Mouse (Mus musculus) regulatory T cell (primary cell): Measurements from ENCODE around the gene Olfr905.

Experiments
- in situ Hi-C: fragments of 300-600 bp; cut with MboI, MseI; formaldehyde crosslinking; loops from one replicate; pipeline ENCODE4 v1.15.1; 2025; ENCODE audit warnings: high pct_unique_total_duplicates

The Olfr905 gene

DNA sequence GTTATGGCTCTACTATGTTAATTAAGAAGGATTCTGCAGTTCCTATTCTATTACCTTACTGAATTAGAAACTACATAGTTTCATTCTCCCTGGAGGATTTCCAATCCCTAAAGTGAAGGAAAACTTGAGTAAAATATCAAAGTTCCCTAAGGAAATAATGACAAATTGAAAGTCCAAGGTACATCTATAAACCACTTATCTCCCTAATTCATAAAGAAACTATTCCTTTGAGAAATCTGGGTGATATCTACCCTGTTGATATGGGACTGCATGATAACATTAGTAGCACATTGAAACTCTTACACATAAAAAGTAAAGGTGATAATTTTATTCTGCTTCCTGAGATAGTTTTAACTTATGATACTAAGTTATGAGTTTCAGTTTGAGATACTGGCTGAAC lies at the start of gene Olfr905:
TSS of gene Olfr905 (plus strand) at position 301 of the 400 bp plus-strand sequence.
- in situ Hi-C loops, result loop anchor here (25.0 kb wide), 1 partner anchor 541 kb away; the partner anchor contains the start of gene Olfr146

DNA sequence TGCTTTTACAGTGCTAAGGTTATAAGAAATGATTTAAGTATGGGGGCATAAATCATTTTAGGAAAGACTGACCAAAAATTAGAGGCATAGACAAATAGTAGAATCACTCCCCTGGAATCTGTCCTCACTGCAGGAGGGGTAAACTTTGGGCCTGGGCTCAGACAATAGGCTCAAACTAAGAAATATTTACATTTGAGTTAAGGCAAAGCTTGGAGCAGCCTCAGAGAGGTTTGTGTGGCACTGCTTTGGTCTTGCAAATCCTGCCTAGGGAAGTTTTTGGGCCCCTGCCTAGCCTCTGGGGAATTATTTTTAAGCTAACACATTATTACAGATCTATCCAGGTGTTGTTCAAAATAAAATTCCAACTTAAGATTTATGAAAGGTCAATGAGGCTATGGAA lies 47.1 kb upstream of the Olfr905 start:
- in situ Hi-C loops, result no loop called here

- in situ Hi-C loops, result no loop called here
Measured at GRCm38 (mm10) chr9:38427026-38427425, 43.9 kb upstream of the Olfr905 start.

- in situ Hi-C loops, result no loop called here
Measured at GRCm38 (mm10) chr9:38429155-38429554, 41.8 kb upstream of the Olfr905 start, which contains the start of gene Olfr901. Olfr901 (plus strand) TSS chr9:38429455.

GRCm38 (mm10) chr9:38447352-38447751 lies 23.6 kb upstream of the Olfr905 start, which contains the start of gene Olfr902:
Olfr902 (plus strand) TSS chr9:38447652.
- in situ Hi-C loops, result no loop called here

GRCm38 (mm10) chr9:38462844-38463243 lies 8.1 kb upstream of the Olfr905 start, which contains the start of gene Olfr904:
Olfr904 (plus strand) TSS chr9:38463144.
- in situ Hi-C loops, result loop anchor here (25.0 kb wide), 1 partner anchor 549 kb away; the partner anchor contains the start of gene Olfr146

DNA sequence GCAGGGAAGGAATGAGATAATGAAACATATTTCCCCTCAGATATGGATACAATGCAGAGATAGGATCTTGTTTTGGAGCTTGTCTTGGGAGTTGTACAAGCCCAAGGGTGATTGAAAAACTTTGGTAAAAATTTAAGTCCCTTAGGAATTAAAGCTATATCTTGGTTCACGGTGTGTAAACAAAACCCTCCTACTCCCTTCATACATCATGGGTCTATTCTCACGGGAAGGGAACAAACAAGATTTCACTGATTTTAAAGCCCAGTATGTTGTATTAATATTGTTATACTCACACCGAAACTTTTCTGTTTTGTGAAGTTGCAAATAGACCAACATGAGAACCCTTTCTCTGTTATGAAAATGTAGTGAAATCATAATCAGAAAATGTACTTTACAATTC lies 15.9 kb downstream of the Olfr905 start, which contains the start of gene Olfr906:
TSS of gene Olfr906 (plus strand) at position 301 of the 400 bp plus-strand sequence.
- in situ Hi-C loops, result no loop called here

GRCm38 (mm10) chr9:38495501-38495900 lies 24.6 kb downstream of the Olfr905 start, which contains the start of gene Olfr907:
Olfr907 (plus strand) TSS chr9:38495801.
- in situ Hi-C loops, result no loop called here

GRCm38 (mm10) chr9:38512353-38512752 lies 41.4 kb downstream of the Olfr905 start:
- in situ Hi-C loops, result no loop called here

DNA sequence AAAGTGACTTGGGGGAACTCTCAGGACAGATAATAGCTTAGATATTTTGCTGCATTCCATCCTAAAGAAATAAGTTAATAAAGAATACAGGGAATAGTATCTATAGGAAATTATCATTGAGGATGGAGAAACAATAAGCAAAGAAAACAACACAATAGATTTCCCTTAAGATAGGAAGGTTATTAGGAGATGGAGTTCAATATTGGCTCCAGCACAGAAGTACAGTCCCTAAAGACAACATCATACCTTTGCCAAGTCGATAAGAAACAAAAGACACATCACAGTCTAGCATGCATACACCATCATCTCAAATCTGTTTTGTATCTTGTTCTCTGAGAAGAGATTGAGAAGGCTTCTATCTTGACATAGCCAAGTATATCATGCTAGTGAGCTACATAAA lies 50.4 kb downstream of the Olfr905 start, which contains the start of gene Olfr911-ps1:
TSS of gene Olfr911-ps1 (plus strand) at position 301 of the 400 bp plus-strand sequence.
- in situ Hi-C loops, result no loop called here
